Mouse (Mus musculus) brain, embryonic 14.5 days (tissue): Measurements from ENCODE around the gene Galnt10. TPM values are rescaled to one million over a fixed set of nuclear protein-coding genes. Genes with fewer than 3 reads are reported as not detected.

Source experiments
- DNase-seq: peaks from one replicate; pipeline ENCODE4 v3.0.0-alpha.2; 2011; ENCODE audit warnings: low read depth
- CTCF ChIP-seq: fragments of 200-500 bp; IDR thresholded peaks from 2 replicates; pipeline ENCODE4 v1.5.1; 2012; ENCODE audit warnings: inconsistent platforms, mild to moderate bottlenecking, moderate library complexity, borderline replicate concordance; ENCODE audit not compliant: insufficient read depth, insufficient read length; ENCODE audit errors: extremely low read depth
- POLR2A ChIP-seq: fragments of 200-500 bp; IDR thresholded peaks from 2 replicates; pipeline ENCODE4 v1.6.1; 2012; ENCODE audit warnings: mild to moderate bottlenecking, inconsistent platforms, borderline replicate concordance; ENCODE audit not compliant: poor library complexity, insufficient read depth, insufficient read length, severe bottlenecking; ENCODE audit errors: extremely low read depth
- polyA plus RNA-seq: library from polyadenylated mRNA; depleted of rRNA; stranded (reverse); fragments of >200 nt; gene quantifications from 2 replicates; pipeline ENCODE4 v1.2.3, GENCODE M21; 2012

The Galnt10 gene
- polyA plus RNA-seq, 1 experiment, result 16.5 TPM

GRCm38 (mm10) chr11:57797828-57798227 lies 152.6 kb downstream of the Galnt10 start:
- TF ChIP-seq POLR2A (no peak), CTCF (no peak)
- no peak for DNase-seq

GRCm38 (mm10) chr11:57799456-57799855 lies 154.2 kb downstream of the Galnt10 start:
- DNase-seq, result no peak
- TF ChIP-seq CTCF (no peak), POLR2A (no peak)

- no peak for DNase-seq
- TF ChIP-seq POLR2A (no peak), CTCF (no peak)
Measured at GRCm38 (mm10) chr11:57800266-57800951, 155.2 kb downstream of the Galnt10 start.

- peak; percentile 66; the same call in 1 of the 2 replicates for TF ChIP-seq POLR2A
- TF ChIP-seq CTCF, result no peak
- peak; percentile 97 for DNase-seq
Measured at GRCm38 (mm10) chr11:57800971-57801765, 155.9 kb downstream of the Galnt10 start, which contains the start of gene Sap30l. TSS of gene Sap30l (plus strand) at chr11:57801637.

GRCm38 (mm10) chr11:57801766-57802510 lies 156.7 kb downstream of the Galnt10 start:
- DNase-seq, result peak; percentile 68
- TF ChIP-seq CTCF (no peak), POLR2A (no peak)

GRCm38 (mm10) chr11:57802511-57802870 lies 157.2 kb downstream of the Galnt10 start:
- no peak for TF ChIP-seq POLR2A
- no peak for TF ChIP-seq CTCF
- peak; percentile 62 for DNase-seq

- no peak for DNase-seq
- TF ChIP-seq POLR2A (no peak), CTCF (no peak)
Measured at GRCm38 (mm10) chr11:57805047-57805446, 159.8 kb downstream of the Galnt10 start.

- no peak for DNase-seq
- no peak for TF ChIP-seq POLR2A
- TF ChIP-seq CTCF, result no peak
Measured at GRCm38 (mm10) chr11:57809017-57809731, 163.9 kb downstream of the Galnt10 start.

GRCm38 (mm10) chr11:57809732-57810098 lies 164.5 kb downstream of the Galnt10 start:
- TF ChIP-seq POLR2A (no peak), CTCF (no peak)
- no peak for DNase-seq

GRCm38 (mm10) chr11:57811006-57811405 lies 165.8 kb downstream of the Galnt10 start:
- no peak for TF ChIP-seq CTCF
- no peak for TF ChIP-seq POLR2A
- DNase-seq, result no peak
